Mouse (Mus musculus) macrophage (primary cell): ENCODE results near the gene Pomt1. TPM values are rescaled to one million over a fixed set of nuclear protein-coding genes. Genes with fewer than 3 reads are reported as not detected.

Experiments
- H3K27ac ChIP-seq: fragments of 350-480 bp; formaldehyde crosslinking; 2 replicates; pipeline ENCODE4 v1.9.0; 2021
- H3K36me3 ChIP-seq: fragments of 350-480 bp; formaldehyde crosslinking; 2 replicates; pipeline ENCODE4 v1.9.0; 2021; ENCODE audit errors: inconsistent target
- H3K4me3 ChIP-seq: fragments of 350-480 bp; formaldehyde crosslinking; 2 replicates; pipeline ENCODE4 v1.9.0; 2021; ENCODE audit errors: inconsistent target
- H3K79me2 ChIP-seq: fragments of 350-480 bp; formaldehyde crosslinking; 2 replicates; pipeline ENCODE4 v1.9.0; 2021; ENCODE audit errors: inconsistent target
- WGBS: methylation state at CpG from one replicate; pipeline ENCODE4 v1.1.7; 2026; ENCODE audit warnings: inconsistent platforms; ENCODE audit not compliant: missing documents; 5-methylcytosine and 5-hydroxymethylcytosine counted together
- polyA plus RNA-seq: library from polyadenylated mRNA; stranded (reverse); fragments of 250-400 nt; gene quantifications from 3 replicates; pipeline ENCODE4 v1.2.4, GENCODE M21; 2018; ENCODE audit warnings: inconsistent platforms

The Pomt1 gene
- polyA plus RNA-seq, 1 experiment from 2014 or later = 11.1 TPM

- peaks cover 11% of the 10 kb centered on the region; the same call in 1 of the 2 replicates for H3K36me3 ChIP-seq
- 93% methylated on average over 5 of the region's 5 CpGs for WGBS
- no peak overlapping the region for H3K27ac ChIP-seq
- no peaks in the 10 kb centered on the region for H3K79me2 ChIP-seq
- H3K4me3 ChIP-seq = no peak overlapping the region
Measured at GRCm38 (mm10) chr2:32240591-32240990, 4.2 kb downstream of the Pomt1 start.

DNA sequence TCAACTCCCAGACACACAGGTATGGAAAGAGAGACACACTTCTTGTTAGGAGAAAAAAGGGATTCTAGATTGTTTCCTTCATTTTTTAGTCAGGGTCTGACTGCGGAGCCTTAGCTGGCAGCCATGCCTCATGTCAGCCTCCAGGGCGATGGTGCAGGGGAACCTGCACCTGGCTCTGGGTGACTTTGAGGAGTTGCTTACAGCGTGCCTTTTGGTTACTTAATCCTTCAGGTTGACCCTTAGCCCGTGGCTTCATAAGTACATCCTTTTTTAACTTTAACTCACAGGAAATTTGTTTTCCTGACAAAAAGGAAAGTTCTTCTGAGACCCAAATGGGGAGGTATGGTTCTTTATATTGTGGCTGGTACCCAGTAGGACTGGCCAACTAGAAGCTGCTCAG lies 6.6 kb downstream of the Pomt1 start:
- Histone ChIP-seq H3K36me3 (peaks cover 22% of the 10 kb centered on the region; the same call in 1 of the 2 replicates), H3K79me2 (no peaks in the 10 kb centered on the region), H3K27ac (no peak overlapping the region), H3K4me3 (no peak overlapping the region)
- 92% methylated on average over 4 of the region's 4 CpGs for WGBS

- no peak overlapping the region for H3K27ac ChIP-seq
- no peaks in the 10 kb centered on the region for H3K79me2 ChIP-seq
- no peak overlapping the region for H3K4me3 ChIP-seq
- WGBS = 93% methylated on average over 4 of the region's 4 CpGs
- peaks cover 35% of the 10 kb centered on the region; the same call in 1 of the 2 replicates for H3K36me3 ChIP-seq
Measured at GRCm38 (mm10) chr2:32246741-32247140, 10.4 kb downstream of the Pomt1 start.

DNA sequence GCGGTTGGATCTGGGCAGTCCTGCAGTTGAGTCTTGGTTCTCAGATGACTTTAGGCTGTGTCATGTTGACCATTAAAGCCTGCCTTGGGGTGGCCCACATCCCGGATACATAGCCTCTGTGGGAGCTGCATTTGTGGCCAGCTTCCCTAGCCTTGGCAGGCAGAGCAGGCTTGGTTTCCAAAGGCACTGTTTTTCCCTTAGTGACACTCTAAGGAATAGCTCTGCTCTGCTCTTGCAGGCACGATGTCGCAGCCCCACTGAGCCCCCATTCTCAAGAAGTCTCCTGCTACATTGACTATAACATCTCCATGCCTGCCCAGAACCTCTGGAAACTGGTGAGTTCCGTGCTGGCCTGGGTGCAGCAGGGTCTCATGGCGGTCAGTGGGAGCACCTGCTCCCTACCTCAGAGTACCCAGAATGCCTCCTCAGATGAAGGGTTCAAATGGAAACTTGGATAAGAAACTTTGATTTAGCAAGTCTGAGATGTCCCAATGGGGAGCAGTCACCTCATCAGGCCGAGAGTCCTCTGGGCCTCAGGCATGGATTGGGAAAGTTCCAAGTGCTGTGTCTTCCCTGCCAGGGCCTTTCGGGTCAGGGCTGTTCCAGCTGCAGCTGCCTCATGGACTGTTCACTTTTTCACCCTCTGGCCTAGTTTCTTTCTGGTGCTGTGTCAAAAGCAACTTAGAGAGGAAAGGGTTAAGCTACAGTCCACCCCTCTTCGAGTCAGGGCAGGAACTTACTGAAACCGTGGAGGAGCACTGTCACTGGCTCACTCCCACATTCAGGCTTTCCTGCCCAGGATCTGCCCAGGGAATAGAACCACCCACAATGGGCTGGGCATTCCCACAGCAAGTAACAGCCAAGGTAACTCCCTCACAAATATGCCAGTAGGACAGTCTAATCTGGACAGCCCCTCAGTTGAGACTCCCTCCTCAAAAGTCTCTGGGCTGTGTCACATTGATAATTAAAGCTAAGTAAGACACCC lies 12.3 kb downstream of the Pomt1 start:
- 87% methylated on average over 10 of the region's 10 CpGs for WGBS
- Histone ChIP-seq H3K4me3 (no peak overlapping the region), H3K79me2 (no peaks in the 10 kb centered on the region), H3K36me3 (peaks cover 39% of the 10 kb centered on the region; the same call in 1 of the 2 replicates), H3K27ac (no peak overlapping the region)

DNA sequence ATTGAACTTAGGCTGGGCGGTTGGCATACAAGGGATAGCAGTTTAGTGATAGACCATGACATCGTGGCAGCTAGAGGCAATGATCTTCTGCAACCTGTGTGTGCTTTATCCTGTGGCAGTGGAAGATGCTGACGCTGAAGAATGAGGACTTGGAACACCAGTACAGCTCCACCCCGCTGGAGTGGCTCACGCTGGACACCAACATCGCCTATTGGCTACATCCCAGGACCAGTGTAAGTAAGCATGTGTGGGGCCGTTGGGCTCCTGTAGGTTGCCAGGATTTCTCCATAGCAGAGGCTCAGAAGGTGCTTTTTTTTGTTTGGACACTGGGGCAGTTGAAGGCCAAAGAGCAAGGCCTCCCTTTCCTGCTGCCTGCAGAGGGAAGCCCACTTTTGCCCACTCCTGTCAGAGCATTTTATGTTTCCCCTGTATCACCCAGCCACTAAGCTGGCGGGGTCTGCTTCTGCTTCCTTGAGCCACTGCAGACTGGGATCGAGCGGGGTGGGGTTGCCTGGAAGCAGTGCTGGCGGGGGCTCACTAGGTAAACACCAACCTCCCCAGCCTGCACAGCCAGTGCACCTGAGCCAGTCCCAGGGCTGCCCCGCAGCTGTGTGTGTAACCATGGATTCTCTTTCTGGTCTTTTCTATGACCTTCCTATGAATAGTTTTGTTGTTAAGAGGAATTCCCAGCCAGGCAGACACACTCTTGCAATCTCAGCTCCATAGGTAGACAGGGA lies 15.6 kb downstream of the Pomt1 start:
- 93% methylated on average over 11 of the region's 12 CpGs for WGBS
- no peak overlapping the region for H3K4me3 ChIP-seq
- peaks cover 48% of the 10 kb centered on the region for H3K36me3 ChIP-seq
- no peak overlapping the region for H3K27ac ChIP-seq
- H3K79me2 ChIP-seq = no peaks in the 10 kb centered on the region

DNA sequence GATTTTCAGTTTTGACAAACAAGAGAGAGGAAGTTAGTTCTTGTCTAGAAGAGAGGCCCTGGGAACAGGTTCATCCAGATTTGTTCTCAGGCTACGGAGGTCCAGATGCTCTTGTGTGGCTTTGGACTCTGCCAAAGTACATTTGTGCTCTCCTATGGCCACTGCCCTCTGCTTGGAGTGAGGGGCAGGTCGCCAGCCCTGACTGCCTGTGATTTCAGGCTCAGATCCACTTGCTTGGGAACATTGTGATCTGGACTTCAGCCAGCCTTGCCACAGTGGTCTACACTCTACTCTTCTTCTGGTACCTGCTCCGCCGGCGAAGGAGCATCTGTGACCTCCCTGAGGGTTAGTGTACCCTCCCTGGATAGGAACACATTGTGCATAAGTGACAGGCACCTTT lies 16.3 kb downstream of the Pomt1 start:
- Histone ChIP-seq H3K79me2 (no peaks in the 10 kb centered on the region), H3K27ac (no peak overlapping the region), H3K4me3 (no peak overlapping the region), H3K36me3 (peaks cover 48% of the 10 kb centered on the region)
- WGBS = 95% methylated on average over 5 of the region's 5 CpGs

DNA sequence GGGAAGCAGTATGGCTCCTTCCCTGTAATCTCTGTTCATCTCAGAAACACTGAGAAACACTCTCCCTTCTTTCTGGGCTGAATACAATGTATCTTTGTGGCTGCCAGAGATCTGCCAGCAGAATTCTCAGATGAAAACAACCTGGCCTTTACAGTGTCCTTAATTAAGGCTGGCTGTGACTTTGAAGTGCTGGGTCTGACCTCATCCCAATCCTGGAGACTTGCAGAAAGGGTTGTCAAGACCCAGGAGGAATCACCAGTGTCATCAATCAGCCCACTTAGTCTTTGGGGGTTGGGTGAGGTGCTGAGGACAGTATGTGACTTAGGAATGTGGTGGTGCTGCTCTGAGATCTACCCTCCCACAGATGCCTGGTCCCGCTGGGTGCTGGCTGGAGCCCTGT lies 17.0 kb downstream of the Pomt1 start:
- WGBS = 90% methylated on average over 1 of the region's 1 CpGs
- Histone ChIP-seq H3K4me3 (no peak overlapping the region), H3K79me2 (peaks cover under 1% of the 10 kb centered on the region; the same call in 1 of the 2 replicates), H3K27ac (no peak overlapping the region), H3K36me3 (peaks cover 48% of the 10 kb centered on the region)

GRCm38 (mm10) chr2:32254563-32254962 lies 18.2 kb downstream of the Pomt1 start:
- Histone ChIP-seq H3K36me3 (peaks cover 39% of the 10 kb centered on the region), H3K4me3 (no peak overlapping the region), H3K79me2 (peaks cover 13% of the 10 kb centered on the region), H3K27ac (no peak overlapping the region)
- WGBS = 90% methylated on average over 5 of the region's 5 CpGs

GRCm38 (mm10) chr2:32256273-32256672 lies 19.9 kb downstream of the Pomt1 start:
- WGBS = 93% methylated on average over 11 of the region's 11 CpGs
- no peak overlapping the region for H3K27ac ChIP-seq
- peaks cover 39% of the 10 kb centered on the region for H3K36me3 ChIP-seq
- peaks cover 14% of the 10 kb centered on the region for H3K79me2 ChIP-seq
- no peak overlapping the region for H3K4me3 ChIP-seq

DNA sequence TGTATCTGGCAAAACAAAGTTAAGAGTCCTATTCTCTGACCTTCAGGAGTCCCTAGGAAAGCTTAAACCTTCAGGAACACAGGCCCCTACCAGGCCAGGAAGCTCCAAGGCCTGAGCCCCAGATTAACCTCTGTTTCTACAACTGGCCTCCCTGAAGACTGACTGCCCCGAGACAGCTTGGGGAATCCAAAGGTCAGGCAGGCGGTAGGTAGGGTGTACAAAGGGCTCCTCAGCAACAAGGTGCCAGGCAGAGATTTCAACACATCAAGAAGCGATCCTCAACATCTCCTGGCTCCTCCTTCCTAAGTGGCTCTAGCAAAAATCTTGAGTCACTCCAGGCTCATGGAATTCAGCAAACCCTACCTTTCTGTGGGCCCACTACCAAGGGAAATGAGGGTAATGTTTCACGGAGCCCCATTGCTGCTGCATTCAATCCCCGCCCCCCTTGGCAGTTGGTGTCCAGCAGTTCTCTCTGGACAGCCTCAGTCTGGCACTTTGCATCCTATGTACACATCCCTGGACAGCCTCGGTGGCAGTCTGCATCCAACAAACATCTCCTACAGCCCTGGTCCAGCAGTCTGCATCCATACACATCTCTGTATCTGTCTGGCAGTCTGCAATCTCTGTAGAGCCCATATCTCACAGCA lies 22.6 kb downstream of the Pomt1 start:
- Histone ChIP-seq H3K36me3 (peaks cover 32% of the 10 kb centered on the region), H3K79me2 (peaks cover 14% of the 10 kb centered on the region), H3K4me3 (peak overlapping the region; percentile 67), H3K27ac (peak overlapping the region; percentile 28; the same call in 1 of the 2 replicates)
- WGBS = 57% methylated on average over 6 of the region's 6 CpGs

DNA sequence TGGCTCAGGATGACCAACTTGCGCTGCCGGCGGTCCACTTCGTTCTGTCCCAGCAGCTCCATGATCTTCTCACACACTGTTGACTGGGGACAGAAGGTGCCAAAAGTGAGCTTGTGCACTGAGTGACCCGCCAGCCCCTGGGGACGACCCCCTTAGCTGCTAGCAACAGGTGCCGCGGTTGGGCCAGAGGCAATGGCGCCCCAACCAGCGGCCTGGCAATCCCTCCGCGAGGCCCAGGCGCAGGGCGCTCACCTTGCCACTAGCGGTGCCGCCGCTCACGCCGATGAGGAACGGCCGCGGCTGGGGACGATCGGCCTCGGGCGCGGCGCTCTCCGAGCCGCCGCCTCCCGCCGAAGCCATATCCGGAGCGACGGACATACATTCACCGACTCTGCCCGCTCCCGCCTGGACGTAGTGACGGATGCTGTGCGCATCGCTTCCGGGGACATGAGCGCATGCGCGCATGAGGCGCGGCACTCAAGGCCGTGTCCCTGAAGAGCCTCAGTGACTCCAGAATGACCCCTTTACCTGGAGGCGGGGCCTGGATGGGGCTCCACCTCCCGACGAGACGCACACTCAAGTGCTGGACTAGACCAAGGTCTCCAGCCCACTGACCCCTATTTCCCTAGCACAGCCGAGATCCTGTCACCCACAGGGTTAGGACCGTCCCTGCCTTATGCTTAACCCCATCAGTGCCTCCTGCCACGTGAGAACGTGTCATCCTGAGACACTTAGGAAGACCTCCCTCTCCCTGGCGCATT lies 23.4 kb downstream of the Pomt1 start, which contains the start of gene Uck1:
Gene Uck1 (minus strand): TSS at position 503 of the 761 bp plus-strand sequence.
- WGBS = 2% methylated on average over 41 of the region's 59 CpGs
- H3K79me2 ChIP-seq = peaks cover 14% of the 10 kb centered on the region
- peak within 1 kb of the TSS; percentile 67 for H3K4me3 ChIP-seq
- peak within 1 kb of the TSS; percentile 33 for H3K27ac ChIP-seq
- peaks cover 24% of the 10 kb centered on the region for H3K36me3 ChIP-seq

DNA sequence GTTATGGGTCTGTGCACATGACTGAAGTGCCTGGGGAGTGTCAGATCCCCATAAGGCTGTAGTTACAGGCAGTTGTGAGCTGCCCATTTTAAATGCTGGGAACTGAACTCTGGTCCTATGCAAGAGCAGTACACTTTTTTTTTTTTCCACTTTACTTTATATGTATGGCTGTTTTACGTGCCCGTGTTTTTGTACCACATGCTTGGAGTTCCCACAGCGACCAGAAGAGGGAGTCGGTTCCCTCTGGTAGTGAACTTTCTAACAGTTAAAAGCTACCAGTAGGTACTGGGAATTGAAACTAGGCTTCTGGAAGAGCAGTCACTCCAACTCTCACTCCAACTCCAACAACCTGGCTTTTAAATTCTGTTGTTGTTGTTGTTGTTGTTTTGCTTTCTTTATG lies 24.2 kb downstream of the Pomt1 start:
- Histone ChIP-seq H3K27ac (peak overlapping the region; percentile 33; the same call in 1 of the 2 replicates), H3K4me3 (no peak overlapping the region)
- WGBS = 42% methylated on average over 4 of the region's 4 CpGs

GRCm38 (mm10) chr2:32275823-32276222 lies 39.4 kb downstream of the Pomt1 start:
- Histone ChIP-seq H3K27ac (no peak overlapping the region), H3K79me2 (no peaks in the 10 kb centered on the region), H3K36me3 (peaks cover 25% of the 10 kb centered on the region; the same call in 1 of the 2 replicates), H3K4me3 (no peak overlapping the region)
- WGBS = 96% methylated on average over 2 of the region's 3 CpGs

More for the DNA sequence above, 24.2 kb downstream of the Pomt1 start:
- H3K79me2 ChIP-seq = peaks cover 14% of the 10 kb centered on the region
- peaks cover 24% of the 10 kb centered on the region for H3K36me3 ChIP-seq
